Mouse (Mus musculus): ENCODE results near the gene 5430403G16Rik.
"Not testable (repeated sequence)": the region's sequence is repeated elsewhere in the genome, so short reads cannot be mapped to it uniquely, and the experiment has no call there.

5430403G16Rik gene

GRCm38 (mm10) chr5:109690537-109691201 is at the start of gene 5430403G16Rik:
5430403G16Rik (minus strand) TSS chr5:109691041.
- in situ Hi-C loops (cut with MboI; ENCODE audit: low pct_unique_long_range_greater_than_20kb in 1 of 2, low sequenced_read_pairs in 2 of 2, unreplicated experiment in 1 of 2) = loop anchor here (5.0 kb wide), 1 partner anchor 67 kb away; no protein-coding TSS in a partner anchor

GRCm38 (mm10) chr5:109717341-109717740 is 26.5 kb upstream of the 5430403G16Rik start:
- in situ Hi-C loops (cut with MboI; ENCODE audit: low pct_unique_long_range_greater_than_20kb in 1 of 2, low sequenced_read_pairs in 2 of 2, unreplicated experiment in 1 of 2) = not testable (repeated sequence)

DNA sequence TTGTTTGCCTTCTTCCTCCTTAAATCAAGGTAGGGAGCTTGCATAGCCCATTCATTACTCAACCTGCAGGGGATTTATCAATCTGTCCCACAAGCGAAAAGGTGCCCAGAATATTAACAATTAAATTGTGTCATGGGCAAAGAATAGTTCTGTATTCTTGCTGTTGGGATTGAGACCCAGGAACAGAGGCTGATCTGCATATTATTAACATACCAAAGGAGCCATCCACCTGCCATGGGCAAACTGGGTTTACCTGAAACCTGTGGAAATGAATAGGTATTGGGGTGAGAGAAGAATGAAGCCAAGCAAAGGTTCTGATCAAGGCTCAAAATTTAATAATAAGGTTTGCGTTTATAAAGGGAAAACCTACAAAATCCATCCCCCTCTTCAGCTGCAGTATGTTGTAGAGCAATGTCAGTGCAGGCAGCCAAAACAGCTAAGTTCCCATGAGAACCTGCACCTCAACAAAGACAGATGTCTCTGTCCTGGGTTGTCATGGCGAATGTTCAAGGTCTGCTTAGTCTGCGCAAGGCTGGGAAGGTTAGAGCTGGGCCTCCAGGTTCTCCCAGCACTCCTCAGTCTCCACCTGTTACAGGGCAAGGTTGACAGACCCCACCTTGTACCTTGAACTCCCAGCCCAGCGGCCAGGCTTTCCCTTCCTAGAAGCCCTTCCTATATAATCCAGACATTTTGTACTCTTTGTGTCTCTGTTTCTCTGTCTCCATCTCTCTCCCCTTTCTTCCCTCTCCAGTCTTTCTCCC is 544 bp upstream of the 5430403G16Rik start:
- in situ Hi-C loops (cut with MboI; ENCODE audit: low pct_unique_long_range_greater_than_20kb in 1 of 2, low sequenced_read_pairs in 2 of 2, unreplicated experiment in 1 of 2) = loop anchor here (5.0 kb wide), 1 partner anchor 66 kb away; no protein-coding TSS in a partner anchor

GRCm38 (mm10) chr5:109682921-109683320 is 7.9 kb downstream of the 5430403G16Rik start:
- in situ Hi-C loops (cut with MboI; ENCODE audit: low pct_unique_long_range_greater_than_20kb in 1 of 2, low sequenced_read_pairs in 2 of 2, unreplicated experiment in 1 of 2) = loop anchor here in 1 of 2 experiments (10.0 kb wide), 1 partner anchor 78 kb away; no protein-coding TSS in a partner anchor
